Mouse (Mus musculus): ENCODE measurements at regions not wholly inside any gene's neighbourhood (a gene's known extent, or its start where the extent isn't known, plus 50 kb on each side); places are given as distances from the start of the nearest gene placed in this dataset.

- no peak for DNase-seq (ENCODE audit: low read depth, low spot score)
Measured at GRCm38 (mm10) chr16:25042669-25043440, 243.8 kb upstream of the Tprg start.

GRCm38 (mm10) chr16:25044637-25045036 lies 242.0 kb upstream of the Tprg start:
- DNase-seq (ENCODE audit: low read depth, low spot score): no peak

DNA sequence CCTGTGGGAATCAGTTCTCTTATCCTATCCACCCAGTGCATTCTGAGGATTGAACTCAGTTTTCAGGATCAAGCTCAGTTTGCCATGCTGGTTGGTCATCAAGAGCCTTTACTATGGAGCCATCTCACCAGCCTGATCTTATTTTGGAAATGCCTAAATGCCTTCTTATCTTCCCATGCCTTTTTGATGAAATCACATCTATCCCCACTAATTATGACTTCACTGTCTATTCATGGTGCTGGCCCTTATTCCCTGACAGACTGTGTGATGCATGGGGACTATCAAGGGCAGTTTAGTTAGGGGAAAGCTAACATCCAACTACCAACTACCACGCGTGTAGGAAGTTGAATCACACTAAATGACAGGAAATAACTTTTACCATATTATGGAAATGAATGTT lies 238.9 kb upstream of the Tprg start:
- no peak for DNase-seq (ENCODE audit: low read depth, low spot score)

- no peak for DNase-seq (ENCODE audit: low read depth, low spot score)
Measured at GRCm38 (mm10) chr16:25049928-25050510, 236.6 kb upstream of the Tprg start.

GRCm38 (mm10) chr16:25051044-25051443 lies 235.6 kb upstream of the Tprg start:
- no peak for DNase-seq (ENCODE audit: low read depth, low spot score)

DNA sequence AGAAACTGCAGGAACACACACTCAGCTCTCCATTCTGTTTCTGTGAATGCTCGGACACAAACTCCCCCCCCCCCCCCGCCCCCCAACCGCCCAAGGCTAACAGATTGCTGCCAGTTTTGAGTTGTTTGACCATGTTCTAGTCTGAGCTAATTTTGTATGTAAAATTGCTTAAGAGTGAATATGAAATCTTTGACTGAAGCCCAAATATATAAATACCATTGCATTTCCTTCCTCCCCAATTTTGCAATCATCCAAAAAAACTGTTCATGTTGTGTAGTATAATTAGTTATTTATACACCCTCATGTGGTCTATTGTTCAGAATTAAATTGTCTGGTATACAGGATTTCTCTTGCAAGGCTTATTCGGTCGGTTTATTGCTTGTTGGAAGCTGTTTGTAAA lies 234.2 kb upstream of the Tprg start:
- DNase-seq (ENCODE audit: low read depth, low spot score): no peak

DNA sequence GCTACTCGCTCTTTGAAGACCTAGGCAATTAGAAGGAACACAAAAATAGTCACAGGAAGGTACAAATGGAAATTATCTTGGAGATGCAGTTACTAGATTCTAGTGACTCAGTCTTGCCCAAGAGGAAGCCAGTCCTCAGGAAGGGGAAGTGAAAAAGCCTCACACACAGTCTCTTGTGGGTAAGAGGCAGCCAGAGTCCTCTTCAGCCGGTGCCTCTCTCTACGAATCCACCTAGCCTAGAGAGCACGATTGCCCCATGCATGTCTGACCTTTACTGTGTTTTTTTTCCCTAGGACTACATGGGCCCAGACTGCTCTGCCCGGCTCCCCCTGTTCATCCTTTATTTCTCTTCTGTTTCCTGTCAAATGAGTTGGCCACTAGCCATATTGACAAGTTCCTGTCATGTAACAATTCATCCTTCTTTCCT lies 233.7 kb upstream of the Tprg start:
- DNase-seq (ENCODE audit: low read depth, low spot score): no peak

DNA sequence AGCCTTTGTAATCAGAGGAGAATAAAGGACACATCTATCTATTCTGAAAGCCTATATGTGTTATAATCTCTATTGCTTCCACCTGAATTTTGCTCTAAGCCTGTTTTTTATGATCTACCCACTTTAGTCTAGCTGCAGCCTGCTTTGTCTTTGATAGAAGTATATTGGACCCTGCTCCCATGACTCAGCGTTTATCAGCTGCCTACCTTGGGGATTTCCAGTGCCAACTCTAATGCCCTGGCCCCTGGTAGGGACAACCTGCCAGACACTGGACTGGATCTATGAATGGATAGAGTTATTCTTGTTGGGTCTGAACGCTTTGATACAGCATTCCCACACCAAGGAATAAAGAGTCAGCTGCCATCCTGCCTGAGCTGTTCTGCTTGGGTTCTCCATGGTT lies 232.3 kb upstream of the Tprg start:
- DNase-seq (ENCODE audit: low read depth, low spot score): no peak

DNA sequence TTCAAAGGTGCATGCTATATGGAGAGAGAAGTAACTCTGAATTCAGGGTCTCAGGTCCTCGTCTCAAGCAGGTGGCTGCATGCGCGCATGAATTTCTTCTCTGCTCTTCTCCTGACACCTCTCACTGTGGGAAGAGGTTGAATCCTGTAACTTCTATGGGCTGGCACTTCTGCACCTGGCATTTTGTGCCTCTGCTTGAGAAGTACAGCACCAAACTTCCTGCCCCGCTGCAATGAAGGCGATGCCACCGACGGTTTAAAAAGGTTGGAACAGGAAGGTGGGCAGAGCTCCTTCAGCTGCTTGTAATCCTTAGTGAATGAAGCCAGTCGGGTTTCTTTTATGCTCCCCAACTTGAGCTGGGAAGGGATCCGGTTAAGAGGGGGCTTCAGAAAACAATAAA lies 231.2 kb upstream of the Tprg start:
- no peak for DNase-seq (ENCODE audit: low read depth, low spot score)

GRCm38 (mm10) chr16:25058051-25058747 lies 228.4 kb upstream of the Tprg start:
- no peak for DNase-seq (ENCODE audit: low read depth, low spot score)

DNA sequence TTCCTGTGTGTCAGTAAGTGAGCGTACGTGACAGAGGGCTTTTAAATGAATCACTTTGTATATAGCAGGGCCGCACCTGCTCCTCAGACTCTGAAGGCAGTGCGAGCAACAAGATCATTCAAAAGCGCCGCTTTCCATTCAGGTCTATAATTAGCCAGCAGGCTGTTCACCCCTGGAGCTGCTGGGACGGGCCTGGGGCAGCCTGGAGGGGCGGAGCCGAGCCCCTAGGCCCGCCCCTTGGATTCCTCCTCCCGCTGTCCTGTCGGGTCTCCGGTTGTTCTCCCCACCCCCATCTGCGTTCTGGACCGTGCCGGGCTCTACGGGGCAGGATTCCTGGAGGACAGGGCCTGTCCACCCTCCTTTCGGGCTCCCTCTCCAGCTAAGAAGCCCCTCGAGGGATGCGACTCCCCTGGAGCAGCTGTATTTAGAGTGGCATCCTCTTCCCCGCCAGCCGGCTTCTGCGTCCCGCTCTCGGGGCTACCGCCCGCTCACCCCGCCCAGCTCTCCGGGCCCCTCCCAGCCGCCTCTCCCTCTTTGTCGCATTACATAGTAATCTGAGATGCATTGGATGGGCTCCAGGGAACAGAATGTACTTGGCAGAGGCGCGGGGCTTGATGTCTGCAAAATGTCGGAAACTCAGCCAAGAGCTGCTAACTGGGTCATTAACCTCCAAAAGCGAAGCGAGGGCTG lies 227.7 kb upstream of the Tprg start:
- DNase-seq (ENCODE audit: low read depth, low spot score): peak; percentile 67

DNA sequence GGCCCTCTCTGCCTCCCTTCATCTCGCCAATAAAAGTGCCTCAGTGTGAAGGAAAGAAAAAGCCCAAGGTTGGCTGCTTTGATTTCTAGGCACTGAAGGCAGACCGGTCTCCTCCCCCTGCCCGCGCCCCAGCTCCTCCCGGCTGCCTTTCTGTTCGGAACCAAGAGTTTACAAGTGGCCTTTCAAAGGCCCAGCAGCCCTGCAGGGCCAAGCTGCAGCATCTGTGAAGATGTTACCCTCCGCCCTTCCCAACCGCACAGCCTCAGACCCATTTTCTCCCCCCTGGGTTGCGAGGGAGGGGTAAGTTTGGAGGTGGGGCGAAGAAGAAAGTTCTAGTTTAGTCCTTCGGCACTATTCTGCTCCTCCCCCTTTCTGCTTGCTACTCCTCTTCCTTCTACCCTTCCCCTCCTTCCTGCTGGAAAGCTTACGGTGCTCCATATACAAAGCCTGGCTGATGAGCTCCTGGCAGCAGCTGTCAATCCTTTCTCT lies 227.1 kb upstream of the Tprg start:
- DNase-seq (ENCODE audit: low read depth, low spot score): no peak

- no peak for DNase-seq (ENCODE audit: low read depth, low spot score)
Measured at GRCm38 (mm10) chr16:25060266-25060665, 226.4 kb upstream of the Tprg start.

GRCm38 (mm10) chr16:25061631-25062030 lies 225.0 kb upstream of the Tprg start:
- no peak for DNase-seq (ENCODE audit: low read depth, low spot score)

- no peak for DNase-seq (ENCODE audit: low read depth, low spot score)
Measured at GRCm38 (mm10) chr16:25063981-25064380, 222.6 kb upstream of the Tprg start.

DNA sequence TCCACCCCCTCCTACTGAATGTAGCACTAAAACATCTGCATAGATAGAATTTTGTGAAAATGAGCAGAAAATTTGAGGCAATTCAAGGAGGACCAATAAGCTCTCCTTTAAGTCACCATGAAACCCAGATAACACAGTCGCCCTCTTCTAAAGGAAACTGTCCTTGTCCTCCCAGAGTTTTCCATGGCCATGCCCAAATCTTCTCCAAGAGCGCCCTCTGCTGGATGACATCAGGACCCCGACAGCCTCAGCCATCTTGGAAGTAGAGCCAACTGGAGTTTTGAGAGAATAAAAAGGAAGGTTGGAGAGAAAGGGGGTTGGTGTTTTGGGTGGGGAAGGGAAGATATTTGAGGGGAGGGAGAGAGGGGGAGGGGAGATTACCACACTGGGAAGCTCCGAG lies 222.1 kb upstream of the Tprg start:
- peak; percentile 59 for DNase-seq (ENCODE audit: low read depth, low spot score)

- no peak for DNase-seq (ENCODE audit: low read depth, low spot score)
Measured at GRCm38 (mm10) chr16:25066822-25067221, 219.8 kb upstream of the Tprg start.

DNA sequence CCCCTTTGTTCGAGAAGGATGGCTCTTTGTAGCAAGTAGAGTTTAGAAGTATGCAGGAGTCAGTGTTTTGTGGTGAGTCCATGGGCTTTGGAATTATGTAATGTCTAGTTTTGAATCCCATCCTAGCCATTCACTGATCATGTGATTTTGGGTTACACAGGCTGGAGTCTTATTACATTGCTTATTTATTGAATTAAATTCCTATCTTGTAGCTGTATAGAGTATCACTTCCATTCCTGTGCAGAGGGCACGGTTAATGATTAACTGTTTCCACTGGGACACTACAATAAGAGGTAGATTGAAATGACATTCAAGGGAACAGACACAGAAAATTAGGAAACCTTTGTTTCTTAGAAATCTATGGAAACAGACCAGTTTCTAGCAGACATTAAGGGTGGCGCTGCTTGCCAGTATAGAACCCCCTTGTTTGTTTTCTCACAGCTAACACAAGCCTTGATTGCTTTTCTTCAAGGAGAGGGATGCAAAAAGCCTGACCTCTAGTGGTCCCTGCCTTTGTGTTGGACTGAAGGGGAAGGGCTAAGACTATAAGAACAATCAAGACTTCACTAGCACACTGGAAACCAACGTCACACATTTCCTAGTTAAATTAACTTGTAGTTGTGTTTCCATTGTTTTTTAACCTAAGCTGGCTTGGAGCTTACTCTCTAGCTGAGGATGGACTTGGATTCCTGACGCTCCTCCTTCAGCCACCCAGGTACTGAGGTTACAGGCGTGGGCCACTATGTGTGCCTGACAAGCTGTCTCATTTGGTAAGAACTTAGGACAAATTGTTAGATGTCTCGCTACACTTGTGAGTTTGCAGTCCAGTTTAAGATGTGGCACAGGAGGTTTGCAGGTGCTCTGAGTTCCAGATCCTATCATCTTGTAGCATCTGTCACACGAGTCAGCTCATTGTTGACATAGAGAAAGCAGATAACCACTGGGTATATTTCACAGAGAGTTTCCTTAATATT lies 219.1 kb upstream of the Tprg start:
- no peak for DNase-seq (ENCODE audit: low read depth, low spot score)

- DNase-seq (ENCODE audit: low read depth, low spot score): no peak
Measured at GRCm38 (mm10) chr16:25080811-25081210, 205.8 kb upstream of the Tprg start.

GRCm38 (mm10) chr16:25083729-25084128 lies 202.9 kb upstream of the Tprg start:
- no peak for DNase-seq (ENCODE audit: low read depth, low spot score)

All from retina, adult 2 months (tissue).